Mouse (Mus musculus): ENCODE measurements around the gene Dnajb14. TPM values are rescaled to one million over a fixed set of nuclear protein-coding genes. Genes with fewer than 3 reads are reported as not detected.

Gene Dnajb14
- total RNA-seq (2021): 1 to 10 TPM; 7.6 to 9.5 TPM
- long read RNA-seq, experiment 1, full-length matches to known transcripts: 6 of 12 reads
- long read RNA-seq, experiment 1, partial matches to known transcripts: 2 of 12 reads
- long read RNA-seq, experiment 1, other reads (novel, unspliced or antisense): 4 of 12 reads
- long read RNA-seq, experiment 2, full-length matches to known transcripts: 4 of 5 reads
- long read RNA-seq, experiment 2, partial matches to known transcripts: 0 of 5 reads
- long read RNA-seq, experiment 2, other reads (novel, unspliced or antisense): 1 of 5 reads

DNA sequence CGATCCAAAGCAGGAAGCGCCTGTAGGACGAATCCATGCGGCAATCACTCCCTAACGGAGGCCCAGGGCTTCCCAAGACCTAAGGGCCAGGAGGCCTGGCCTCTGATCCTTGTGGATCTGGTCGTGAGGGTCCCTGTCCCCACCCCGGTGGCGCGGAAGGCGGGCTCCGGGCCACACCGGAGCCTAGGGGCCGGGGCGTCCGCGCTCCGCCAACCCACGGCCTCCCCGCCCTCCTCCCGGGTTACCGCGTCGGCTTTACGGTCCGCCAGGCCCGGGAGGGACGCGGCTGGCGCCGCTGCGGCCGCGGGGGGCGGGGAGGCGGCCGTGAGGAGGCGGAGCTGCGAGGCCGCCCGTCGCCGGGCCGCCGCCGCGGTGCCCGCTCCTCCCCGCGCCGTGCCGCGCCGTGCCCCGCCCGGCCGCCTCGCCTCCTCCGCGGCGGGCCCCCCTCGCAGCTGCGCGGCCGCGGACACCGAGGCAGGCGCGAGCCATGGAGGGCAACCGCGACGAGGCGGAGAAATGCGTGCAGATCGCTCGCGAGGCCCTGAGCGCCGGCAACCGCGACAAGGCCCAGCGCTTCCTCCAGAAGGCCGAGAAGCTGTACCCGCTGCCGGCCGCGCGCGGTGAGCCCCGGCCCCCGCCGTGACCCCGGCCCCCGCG lies at the start of gene Dnajb14:
TSS of gene Dnajb14 (plus strand) at position 239 of the 657 bp plus-strand sequence.
- intact Hi-C loops (cut with DNase I): loop anchor here (5.0 kb wide), 1 partner anchor 125 kb away; no protein-coding TSS in a partner anchor

DNA sequence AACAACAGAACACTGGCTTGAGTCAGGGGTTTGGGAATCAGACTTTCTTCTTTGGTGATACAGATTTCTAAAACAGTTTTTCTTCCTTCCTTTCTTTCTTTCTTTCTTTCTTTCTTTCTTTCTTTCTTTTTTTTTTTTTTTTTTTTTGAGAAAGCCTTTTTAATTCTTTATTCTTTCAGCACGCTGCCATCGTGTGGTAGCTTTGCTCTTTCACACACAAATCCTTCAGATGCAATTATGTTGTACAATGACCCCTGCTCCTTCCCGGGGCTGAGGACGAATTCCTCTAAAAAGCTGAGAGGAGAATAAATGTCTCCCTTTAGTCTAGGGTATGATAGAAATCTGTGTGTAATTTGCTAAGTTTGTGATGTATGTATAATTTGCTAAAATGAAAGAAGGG lies 48.8 kb upstream of the Dnajb14 start:
- Histone ChIP-seq H3K27ac (no peak overlapping the region), H3K4me3 (no peak overlapping the region)
- DNase-seq: no peak
- intact Hi-C loops (cut with DNase I): no loop called here
- peak; percentile 18; the same call in 1 of the 2 replicates for TF ChIP-seq CTCF (IDR thresholded peaks at IDR 0.05)

More for the DNA sequence above, at the start of gene Dnajb14:
- peak; percentile 87 for DNase-seq
- Histone ChIP-seq H3K27ac (peak within 1 kb of the TSS; percentile 99), H3K4me3 (peak within 1 kb of the TSS; percentile 94)
- TF ChIP-seq CTCF (IDR thresholded peaks at IDR 0.05): no peak

DNA sequence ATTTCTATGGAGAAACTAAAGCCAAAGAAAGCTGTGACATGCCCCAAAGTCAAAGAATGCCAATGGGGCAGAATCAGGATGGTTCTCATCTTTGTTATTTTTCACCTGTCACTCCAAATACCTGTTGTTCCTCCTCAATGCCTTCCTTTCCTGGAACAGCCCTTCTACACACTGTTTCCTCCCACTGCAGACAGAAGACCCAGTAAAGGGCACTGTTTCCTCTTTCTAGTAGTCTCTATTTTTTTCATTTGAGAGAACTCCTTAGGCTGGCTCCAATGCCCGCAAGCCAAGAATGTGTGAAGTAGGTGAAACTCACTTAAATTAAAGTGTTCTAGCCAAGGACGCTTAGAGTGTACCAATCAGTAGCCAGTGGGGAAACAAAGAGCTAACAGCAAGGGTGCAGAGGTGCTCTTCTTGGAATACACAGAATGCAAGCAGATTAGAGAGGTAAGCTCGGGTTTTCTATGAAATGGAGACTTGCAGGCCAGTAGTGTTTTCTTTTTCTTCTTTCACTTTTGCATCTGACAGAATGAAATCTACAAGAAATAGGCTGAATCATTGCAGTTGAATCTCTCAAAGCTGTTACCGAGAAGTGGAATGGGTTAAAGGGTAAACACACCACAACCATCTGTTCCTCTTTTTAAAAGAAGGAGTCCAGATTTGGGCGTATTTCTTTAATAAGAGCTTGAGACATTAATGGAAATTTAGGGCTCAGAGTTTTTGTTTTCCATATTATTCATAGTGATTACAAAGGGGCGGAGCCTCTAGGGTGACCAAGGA lies 46.6 kb upstream of the Dnajb14 start:
- DNase-seq: no peak
- no peak for TF ChIP-seq CTCF (IDR thresholded peaks at IDR 0.05)
- Histone ChIP-seq H3K4me3 (no peak overlapping the region), H3K27ac (no peak overlapping the region)
- intact Hi-C loops (cut with DNase I): no loop called here

DNA sequence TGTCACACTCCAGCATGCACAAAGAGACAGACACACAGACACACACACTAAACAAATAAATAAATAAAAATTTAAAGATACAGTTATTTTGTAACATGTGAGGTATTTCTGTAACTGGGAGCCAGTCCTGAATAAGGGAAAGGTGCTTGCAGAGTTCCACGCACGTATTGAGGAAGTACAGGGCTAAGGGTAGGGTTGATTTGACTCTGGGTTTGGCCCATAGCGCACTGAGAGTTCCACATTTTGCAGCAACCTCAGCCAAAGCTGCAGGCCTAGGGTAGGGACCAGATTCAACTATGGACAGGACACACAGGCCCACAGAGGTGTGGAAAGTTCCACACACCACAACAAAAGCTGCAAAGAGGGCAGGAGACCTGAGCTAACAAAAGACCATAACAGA lies 44.2 kb upstream of the Dnajb14 start:
- H3K4me3 ChIP-seq: no peak overlapping the region
- intact Hi-C loops (cut with DNase I): no loop called here
- H3K27ac ChIP-seq: no peak overlapping the region
- no peak for TF ChIP-seq CTCF (IDR thresholded peaks at IDR 0.05)
- DNase-seq: no peak

DNA sequence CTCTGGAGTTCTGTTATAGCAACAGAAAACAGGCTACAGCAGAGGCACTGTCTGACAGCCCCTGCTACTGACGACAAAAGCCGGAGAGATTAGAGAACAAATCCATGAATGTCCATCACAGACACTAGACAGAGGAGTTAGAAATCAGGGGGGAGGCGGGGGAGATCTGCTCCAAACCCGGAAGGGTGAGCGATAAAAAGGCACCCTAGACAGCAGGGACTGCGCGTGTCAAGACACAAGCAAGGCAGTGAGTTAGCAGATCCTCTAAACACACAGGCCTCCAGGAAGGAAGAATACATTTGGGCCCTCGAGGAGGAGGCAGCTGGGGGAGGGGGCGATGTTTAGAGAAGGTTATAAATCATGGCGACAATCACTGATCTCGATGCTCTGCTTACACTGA lies 39.8 kb upstream of the Dnajb14 start:
- Histone ChIP-seq H3K4me3 (no peak overlapping the region), H3K27ac (no peak overlapping the region)
- no peak for TF ChIP-seq CTCF (IDR thresholded peaks at IDR 0.05)
- intact Hi-C loops (cut with DNase I): no loop called here
- DNase-seq: no peak

DNA sequence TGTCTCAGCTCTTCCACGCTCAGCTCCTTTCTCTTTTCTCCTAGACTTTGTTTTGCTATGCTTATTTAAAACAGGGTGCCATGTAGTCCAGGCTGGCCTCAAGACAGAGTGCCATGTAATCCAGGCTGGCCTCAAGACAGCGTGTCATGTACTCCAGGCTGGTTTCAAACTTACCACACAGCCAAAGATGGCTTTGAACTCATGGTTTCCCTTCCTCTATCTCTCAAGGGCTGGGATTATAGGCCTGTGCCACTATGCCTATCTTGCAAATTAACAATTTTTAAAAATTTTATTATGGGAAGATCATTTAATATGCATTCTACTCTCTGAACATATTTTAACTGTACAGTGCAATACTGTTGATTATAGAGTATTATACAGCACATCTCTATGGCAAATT lies 36.3 kb upstream of the Dnajb14 start:
- intact Hi-C loops (cut with DNase I): no loop called here
- H3K4me3 ChIP-seq: no peak overlapping the region
- DNase-seq: no peak
- TF ChIP-seq CTCF (IDR thresholded peaks at IDR 0.05): no peak
- H3K27ac ChIP-seq: no peak overlapping the region

DNA sequence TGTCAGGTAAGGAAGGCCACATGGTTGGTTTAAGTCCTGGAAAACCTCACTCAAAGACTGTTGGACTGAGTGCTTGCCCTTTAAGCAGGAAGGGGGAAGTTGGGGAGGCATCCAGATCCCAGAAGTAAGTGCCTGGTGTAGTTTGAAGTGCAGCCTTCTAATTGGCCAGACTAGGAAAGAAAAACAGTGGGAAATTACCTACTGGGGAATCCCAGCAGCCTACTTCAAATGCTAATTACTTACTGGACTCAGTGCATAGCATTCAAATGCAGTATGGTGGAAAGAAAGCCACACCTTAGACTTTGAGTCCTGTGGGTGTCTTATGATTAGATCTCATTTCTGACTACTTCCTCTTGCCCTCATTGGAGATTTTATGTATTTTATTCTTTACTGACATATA lies 34.3 kb upstream of the Dnajb14 start:
- Histone ChIP-seq H3K4me3 (no peak overlapping the region), H3K27ac (no peak overlapping the region)
- intact Hi-C loops (cut with DNase I): no loop called here
- DNase-seq: no peak
- no peak for TF ChIP-seq CTCF (IDR thresholded peaks at IDR 0.05)

DNA sequence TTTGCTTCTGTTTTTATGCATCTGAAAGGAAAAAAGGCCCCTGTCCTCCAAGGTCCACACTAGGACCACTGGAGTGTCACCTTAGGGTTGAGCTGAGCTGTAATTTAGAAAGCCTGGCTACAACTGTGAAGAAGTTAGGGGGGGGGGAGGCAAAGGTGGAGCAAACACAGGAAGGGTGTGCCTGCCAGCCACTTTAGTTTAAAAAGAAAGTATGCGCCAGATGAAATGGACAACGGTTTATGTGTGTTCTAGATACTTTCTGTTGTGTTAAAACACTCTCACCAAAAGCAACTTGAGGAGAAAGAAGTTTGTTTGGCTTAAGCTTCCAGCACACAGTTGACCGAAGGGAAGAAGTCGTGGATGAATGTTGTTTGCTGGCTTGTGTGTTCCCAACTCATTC lies 33.8 kb upstream of the Dnajb14 start:
- DNase-seq: no peak
- intact Hi-C loops (cut with DNase I): no loop called here
- no peak for TF ChIP-seq CTCF (IDR thresholded peaks at IDR 0.05)
- no peak overlapping the region for H3K27ac ChIP-seq
- no peak overlapping the region for H3K4me3 ChIP-seq

DNA sequence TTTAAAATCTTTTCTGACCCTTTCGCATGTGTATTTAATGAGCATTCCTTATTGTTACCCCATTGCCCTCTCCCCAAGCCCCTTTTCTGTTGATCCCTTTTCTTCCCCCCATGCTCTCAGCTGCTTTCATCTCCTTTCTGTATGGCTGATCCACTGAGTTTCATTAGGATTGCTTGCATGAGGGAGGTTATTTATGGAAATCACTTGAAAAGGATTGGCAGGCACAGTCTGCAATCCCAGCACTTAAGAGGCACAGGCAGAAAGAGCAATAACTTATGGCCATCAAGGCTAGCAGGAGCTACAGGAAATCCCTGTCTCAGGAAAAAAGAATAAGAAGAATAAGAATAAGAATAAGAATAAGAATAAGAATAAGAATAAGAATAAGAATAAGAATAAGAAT lies 30.9 kb upstream of the Dnajb14 start:
- intact Hi-C loops (cut with DNase I): no loop called here
- DNase-seq: no peak
- no peak for TF ChIP-seq CTCF (IDR thresholded peaks at IDR 0.05)
- Histone ChIP-seq H3K27ac (no peak overlapping the region), H3K4me3 (no peak overlapping the region)

DNA sequence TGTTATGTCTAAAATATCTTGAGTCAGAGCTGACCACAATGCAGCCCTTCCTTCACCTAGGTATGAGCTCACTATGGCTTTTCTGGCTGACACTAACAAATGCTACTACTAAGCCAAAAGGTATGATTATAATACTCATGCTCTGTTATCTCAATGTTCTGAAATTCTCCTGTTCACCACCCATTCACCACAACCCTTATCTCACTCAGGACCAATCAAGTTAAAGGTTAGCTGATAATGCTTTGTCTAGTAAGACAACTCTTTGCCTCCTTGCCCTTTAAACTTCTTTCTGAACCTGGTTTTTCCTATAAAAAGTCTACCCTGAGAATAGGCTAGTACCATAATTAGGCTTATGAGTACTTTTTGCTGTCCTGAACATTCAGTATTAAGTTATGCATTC lies 29.3 kb upstream of the Dnajb14 start:
- no peak for DNase-seq
- H3K4me3 ChIP-seq: no peak overlapping the region

DNA sequence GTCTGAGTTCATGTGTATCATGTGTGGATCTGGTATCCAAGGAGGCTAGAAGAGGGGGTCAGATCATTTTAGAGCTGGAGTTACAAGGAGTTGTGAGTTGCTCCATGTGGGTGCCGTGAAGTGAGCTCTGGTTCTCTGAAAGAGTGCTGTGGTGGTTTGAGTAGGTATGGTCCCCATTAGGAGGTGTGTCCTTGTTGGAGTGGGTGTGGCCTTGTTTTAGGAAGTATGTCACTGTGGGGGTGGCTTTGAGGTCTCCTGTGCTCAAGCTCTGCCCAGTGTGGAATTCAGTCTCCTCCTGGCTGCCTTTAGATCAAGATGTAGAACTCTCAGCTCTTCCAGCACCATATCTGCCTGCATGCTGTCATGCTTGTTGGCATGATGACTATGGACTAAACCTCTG lies 24.5 kb upstream of the Dnajb14 start:
- no peak for DNase-seq
- Histone ChIP-seq H3K27ac (no peak overlapping the region), H3K4me3 (no peak overlapping the region)
- intact Hi-C loops (cut with DNase I): no loop called here
- no peak for TF ChIP-seq CTCF (IDR thresholded peaks at IDR 0.05)

More for the DNA sequence above, 29.3 kb upstream of the Dnajb14 start:
- TF ChIP-seq CTCF (IDR thresholded peaks at IDR 0.05): no peak
- H3K27ac ChIP-seq: no peak overlapping the region
- intact Hi-C loops (cut with DNase I): no loop called here

DNA sequence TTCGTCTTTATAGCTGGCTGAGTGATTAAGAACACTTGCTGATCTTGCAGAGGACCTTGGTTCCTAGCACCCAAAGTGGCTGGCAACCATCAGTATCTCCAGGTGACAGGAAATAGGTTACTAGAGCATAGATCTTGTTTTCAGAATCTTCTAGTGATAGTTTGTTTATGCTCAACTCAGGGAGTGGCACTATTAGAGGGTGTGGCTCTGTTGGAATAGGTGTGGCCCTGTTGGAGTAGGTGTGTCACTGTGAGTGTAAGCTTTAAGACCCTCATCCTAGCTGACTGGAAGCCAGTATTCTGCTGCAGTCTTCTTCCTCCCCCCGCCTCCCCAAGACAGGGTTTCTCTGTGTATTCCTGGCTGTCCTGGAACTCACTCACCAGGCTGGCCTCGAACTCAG lies 23.2 kb upstream of the Dnajb14 start:
- Histone ChIP-seq H3K4me3 (no peak overlapping the region), H3K27ac (no peak overlapping the region)
- intact Hi-C loops (cut with DNase I): no loop called here
- TF ChIP-seq CTCF (IDR thresholded peaks at IDR 0.05): no peak
- no peak for DNase-seq

DNA sequence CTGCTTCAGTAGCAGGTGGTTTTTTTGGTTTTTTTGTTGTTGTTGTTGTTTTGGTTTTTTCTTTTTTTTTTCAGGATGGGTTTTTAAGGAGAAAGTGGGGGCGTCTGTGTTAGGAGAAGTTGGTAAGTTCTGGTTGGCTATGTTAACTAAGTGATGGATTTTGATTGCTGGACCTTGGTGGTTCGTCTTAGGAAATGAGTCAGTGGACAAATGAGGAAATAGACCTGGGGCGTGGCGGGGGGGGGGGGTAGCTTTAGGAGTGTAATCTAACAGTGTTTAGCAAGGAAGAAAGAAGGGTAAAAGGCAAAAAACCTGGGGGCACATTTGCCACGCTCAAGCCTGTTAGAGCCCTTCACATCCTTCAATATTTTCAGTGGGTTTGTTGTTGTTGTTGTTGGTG lies 20.9 kb upstream of the Dnajb14 start:
- H3K4me3 ChIP-seq: no peak overlapping the region
- no peak for TF ChIP-seq CTCF (IDR thresholded peaks at IDR 0.05)
- DNase-seq: no peak
- intact Hi-C loops (cut with DNase I): no loop called here
- H3K27ac ChIP-seq: no peak overlapping the region

All from gastrocnemius, adult 2 months (tissue).